Mouse (Mus musculus) testis, adult 2 months (tissue): Measurements from ENCODE around the gene Snrpb.

Experiments
- CTCF ChIP-seq: fragments of 200-500 bp; IDR thresholded peaks from 2 replicates; pipeline ENCODE4 v1.5.1; 2012; ENCODE audit warnings: low read depth, mild to moderate bottlenecking, inconsistent platforms, low read length, moderate library complexity; ENCODE audit not compliant: control insufficient read depth, insufficient read depth, insufficient replicate concordance
- POLR2A ChIP-seq: fragments of 200-500 bp; IDR thresholded peaks from 2 replicates; pipeline ENCODE4 v1.6.1; 2012; ENCODE audit warnings: low read depth, mild to moderate bottlenecking, inconsistent platforms, low read length, moderate library complexity; ENCODE audit not compliant: control insufficient read depth

DNA sequence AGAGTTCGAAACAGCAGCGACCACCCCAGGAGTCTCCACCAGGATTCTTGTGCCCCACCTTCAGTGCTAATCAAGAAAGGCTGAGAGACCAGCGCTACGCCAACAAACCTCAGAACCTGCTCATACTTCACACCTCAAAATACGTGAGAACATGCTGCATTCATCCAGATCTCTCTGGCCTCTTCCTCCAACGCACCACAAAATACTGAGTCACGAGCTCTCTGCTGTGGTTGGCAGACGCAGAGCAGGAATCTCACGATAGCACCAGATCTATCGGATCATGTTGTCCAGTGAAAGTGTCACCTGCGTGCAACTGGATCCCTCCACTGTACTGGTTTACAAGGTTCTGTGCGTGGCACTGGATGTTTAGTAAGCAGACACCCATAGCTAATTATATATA is 9.2 kb upstream of the Snrpb start:
- TF ChIP-seq POLR2A: no peak
- TF ChIP-seq CTCF: no peak
